Mouse (Mus musculus) lung, adult 2 months (tissue): ENCODE measurements at regions not wholly inside any gene's neighbourhood (a gene's known extent, or its start where the extent isn't known, plus 50 kb on each side); places are given as distances from the start of the nearest gene placed in this dataset.

ENCODE experiments used
- CTCF ChIP-seq: fragments of 200-500 bp; IDR thresholded peaks from 2 replicates; pipeline ENCODE4 v1.5.1; 2011; ENCODE audit warnings: mild to moderate bottlenecking, low read length, control low read depth; ENCODE audit not compliant: insufficient read depth
- POLR2A ChIP-seq: fragments of 200-500 bp; IDR thresholded peaks from 2 replicates; pipeline ENCODE4 v1.6.1; 2011; ENCODE audit warnings: low read depth, mild to moderate bottlenecking, control low read depth, low read length, borderline replicate concordance; ENCODE audit errors: extremely low read depth

GRCm38 (mm10) chr12:106515257-106515788, 505.3 kb downstream of the Vrk1 start:
- TF ChIP-seq POLR2A (no peak), CTCF (no peak)
